In the genomic region with DNA sequence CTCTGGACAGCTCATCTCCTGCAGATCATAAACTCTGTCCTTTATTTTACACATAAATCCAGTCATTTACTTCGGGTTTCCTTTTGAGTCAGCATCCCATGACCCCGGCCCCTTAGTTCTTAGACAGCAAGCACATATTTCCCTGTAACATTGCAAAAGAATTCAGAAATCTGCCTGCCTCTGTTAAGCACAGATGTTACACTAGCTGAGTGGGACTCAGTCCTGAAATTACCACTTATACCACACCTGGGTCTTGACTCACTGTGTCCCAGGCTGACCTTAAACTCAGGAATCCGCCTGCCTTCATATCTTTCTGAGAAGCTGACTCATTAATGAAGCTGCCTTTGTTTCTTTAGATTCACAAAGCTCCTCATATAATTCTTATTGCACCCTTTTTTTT, we compare ENCODE assay signal across 33 mouse cellular contexts.
DNase-seq lines count a peak whose midpoint lies in the region; ATAC-seq and TF ChIP-seq lines count a peak whose summit lies in the region.
"Had no signal": no experiment of that assay in that cellular context is flagged by ENCODE, and none has a peak within 500 bp of the region (broad histone marks: within the 10 kb centered on the region; RNA-seq: fewer than 3 reads in every experiment).

No protein-coding gene starts in this region.

- no peaks in the 10 kb centered on the region for H3K36me3 ChIP-seq in lung, embryonic 14.5 days (ENCODE audit: insufficient read depth)
- no peaks in the 10 kb centered on the region for H3K36me3 ChIP-seq in stomach, embryonic 14.5 days (ENCODE audit: control insufficient read depth, insufficient read depth, low read length)
- H3K36me3 ChIP-seq in forebrain, embryonic 14.5 days (ENCODE audit: control insufficient read depth, insufficient read depth, low read length), result no peaks in the 10 kb centered on the region
- H3K36me3 ChIP-seq: embryonic facial prominence, embryonic 15.5 days; heart, embryonic 13.5 days; hindbrain, embryonic 10.5 days; hindbrain, embryonic 15.5 days; limb, embryonic 13.5 days; neural tube, embryonic 13.5 days had no signal

- no peak overlapping the region for H3K4me2 ChIP-seq in lung, embryonic 14.5 days
- H3K4me2 ChIP-seq in stomach, embryonic 14.5 days (replicated peaks; ENCODE audit: low read depth, low read length), result no peak overlapping the region
- H3K4me2 ChIP-seq in forebrain, embryonic 14.5 days (ENCODE audit: low read length), result no peak overlapping the region
- H3K4me2 ChIP-seq: embryonic facial prominence, embryonic 15.5 days; forebrain, embryonic 13.5 days; heart, embryonic 13.5 days; hindbrain, embryonic 15.5 days; limb, embryonic 13.5 days; liver, embryonic 11.5 days; neural tube, embryonic 13.5 days had no signal

- H3K9me3 ChIP-seq in lung, embryonic 14.5 days (ENCODE audit: low read depth, low read length), result no peaks in the 10 kb centered on the region
- no peaks in the 10 kb centered on the region for H3K9me3 ChIP-seq in stomach, embryonic 14.5 days (ENCODE audit: control insufficient read depth, low read depth, low read length)
- H3K9me3 ChIP-seq in forebrain, embryonic 14.5 days (replicated peaks; ENCODE audit: control insufficient read depth, low read length), result no peaks in the 10 kb centered on the region
- H3K9me3 ChIP-seq: embryonic facial prominence, embryonic 15.5 days; forebrain, embryonic 13.5 days; hindbrain, embryonic 10.5 days; hindbrain, embryonic 15.5 days; limb, embryonic 13.5 days; neural tube, embryonic 13.5 days had no signal

- no peak for TF ChIP-seq POLR2A in embryonic fibroblast, embryonic 13.5 days (IDR thresholded peaks at IDR 0.05; ENCODE audit: low read depth, low read length)

- no peak for ATAC-seq in lung, embryonic 14.5 days (ENCODE audit: insufficient read depth)
- ATAC-seq in stomach, embryonic 14.5 days (ENCODE audit: insufficient number of reproducible peaks, insufficient read depth, low FRiP score, low read depth), result no peak
- no peak for ATAC-seq in forebrain, embryonic 14.5 days
- no peak for ATAC-seq in CD4-positive, CD25-positive, alpha-beta regulatory T cell, adult 4 months
- ATAC-seq: activated CD4-positive, CD25-positive, alpha-beta regulatory T cell, adult 4 months; forebrain, embryonic 13.5 days; inflammation-experienced regulatory T-cells, adult 6 months; liver, postnatal 0 days; lung, postnatal 0 days had no signal

- H3K4me3 ChIP-seq in lung, embryonic 14.5 days (ENCODE audit: low read depth, low read length), result no peak overlapping the region
- no peak overlapping the region for H3K4me3 ChIP-seq in embryonic fibroblast, embryonic 13.5 days (ENCODE audit: insufficient read depth, low read length)
- no peak overlapping the region for H3K4me3 ChIP-seq in stomach, embryonic 14.5 days (ENCODE audit: low read depth, low read length)
- H3K4me3 ChIP-seq in forebrain, embryonic 14.5 days (ENCODE audit: low read depth, low read length), result no peak overlapping the region
- H3K4me3 ChIP-seq: embryonic facial prominence, embryonic 15.5 days; forebrain, embryonic 13.5 days; heart, embryonic 13.5 days; hindbrain, embryonic 10.5 days; hindbrain, embryonic 15.5 days; limb, embryonic 13.5 days; myocyte; neural tube, embryonic 13.5 days had no signal

- no peak overlapping the region for H3K27ac ChIP-seq in lung, embryonic 14.5 days (ENCODE audit: low read depth)
- H3K27ac ChIP-seq in embryonic fibroblast, embryonic 13.5 days (ENCODE audit: insufficient read depth, low read length), result 0 out of 2 replicates have a peak overlapping the region, but pooled peaks have one; percentile 17
- peak overlapping the region; percentile 91; the same call in 1 of the 2 replicates for H3K27ac ChIP-seq in stomach, embryonic 14.5 days (ENCODE audit: low read length)
- H3K27ac ChIP-seq in forebrain, embryonic 14.5 days (ENCODE audit: low read depth, low read length), result no peak overlapping the region
- H3K27ac ChIP-seq: embryonic facial prominence, embryonic 15.5 days; forebrain, embryonic 13.5 days; hindbrain, embryonic 10.5 days; hindbrain, embryonic 15.5 days; limb, embryonic 13.5 days; macrophage; neural tube, embryonic 13.5 days had no signal

- WGBS in lung, embryonic 14.5 days, result 43% methylated on average over 3 of the region's 3 CpGs
- WGBS in stomach, embryonic 14.5 days, result 43% methylated on average over 3 of the region's 3 CpGs
- WGBS in forebrain, embryonic 14.5 days, result 84% methylated on average over 3 of the region's 3 CpGs

- no peak for TF ChIP-seq CTCF in lung, embryonic 14.5 days (IDR thresholded peaks at IDR 0.05; ENCODE audit: low read depth)
- no peak for TF ChIP-seq CTCF in embryonic fibroblast, embryonic 13.5 days (IDR thresholded peaks at IDR 0.05; ENCODE audit: borderline replicate concordance, insufficient read depth, low read length)

- no peak overlapping the region for H3K9ac ChIP-seq in lung, embryonic 14.5 days
- H3K9ac ChIP-seq in stomach, embryonic 14.5 days (replicated peaks; ENCODE audit: low read depth, low read length), result no peak overlapping the region
- no peak overlapping the region for H3K9ac ChIP-seq in forebrain, embryonic 14.5 days (ENCODE audit: low read length)
- H3K9ac ChIP-seq: embryonic facial prominence, embryonic 15.5 days; forebrain, embryonic 13.5 days; hindbrain, embryonic 15.5 days; limb, embryonic 13.5 days; liver, postnatal 0 days; neural tube, embryonic 13.5 days had no signal

- no peaks in the 10 kb centered on the region for H3K4me1 ChIP-seq in lung, embryonic 14.5 days (ENCODE audit: insufficient read depth)
- 0 out of 2 replicates have a peak, but pooled peaks cover 5% of the 10 kb centered on the region for H3K4me1 ChIP-seq in embryonic fibroblast, embryonic 13.5 days (ENCODE audit: control insufficient read depth, insufficient read depth, low read length)
- H3K4me1 ChIP-seq in stomach, embryonic 14.5 days (ENCODE audit: control insufficient read depth, insufficient read depth, low read length), result peaks cover 5% of the 10 kb centered on the region; the same call in 1 of the 2 replicates
- no peaks in the 10 kb centered on the region for H3K4me1 ChIP-seq in forebrain, embryonic 14.5 days (ENCODE audit: control insufficient read depth, insufficient read depth, low read length)
- H3K4me1 ChIP-seq: forebrain, embryonic 13.5 days had no signal

- H3K27me3 ChIP-seq in lung, embryonic 14.5 days (ENCODE audit: insufficient read depth, low read length), result no peaks in the 10 kb centered on the region
- H3K27me3 ChIP-seq in stomach, embryonic 14.5 days (ENCODE audit: control insufficient read depth, insufficient read depth, low read length), result no peaks in the 10 kb centered on the region
- no peaks in the 10 kb centered on the region for H3K27me3 ChIP-seq in forebrain, embryonic 14.5 days (replicated peaks; ENCODE audit: control insufficient read depth, insufficient read depth, low read length)
- H3K27me3 ChIP-seq: embryonic facial prominence, embryonic 15.5 days; forebrain, embryonic 13.5 days; heart, embryonic 13.5 days; hindbrain, embryonic 15.5 days; limb, embryonic 13.5 days; neural tube, embryonic 13.5 days had no signal

- peak; percentile 8 for DNase-seq in lung, embryonic 14.5 days
- DNase-seq in lung, postnatal 4 days, result no peak
- no peak for DNase-seq in forebrain, embryonic 14.5 days (ENCODE audit: low spot score)
- DNase-seq in thymus, postnatal 4 days, result no peak
- DNase-seq: adrenal gland, adult 2 months; adrenal gland, postnatal 36 days; cerebellum, adult 18-20 months; cerebellum, postnatal 14 days; gastrocnemius, postnatal 25 days; heart, adult 18-20 months; heart, postnatal 14 days; kidney, adult 9 months; kidney, postnatal 14 days; liver, postnatal 0 days; right cerebral cortex, postnatal 4 days; thymus, adult 18-20 months; thymus, postnatal 25 days had no signal

Comparison
In these comparisons a context has a peak if more than half of its experiments do, and no peak if none do; other contexts are left out.
1. H3K27ac ChIP-seq: peak in embryonic fibroblast, embryonic 13.5 days (single experiment) and stomach, embryonic 14.5 days (single experiment); none in lung, embryonic 14.5 days (single experiment) and forebrain, embryonic 14.5 days (single experiment).